Mouse (Mus musculus) subcutaneous adipose tissue, adult 2 months (tissue): ENCODE measurements around the gene Strip2. TPM values are rescaled to one million over a fixed set of nuclear protein-coding genes. Genes with fewer than 3 reads are reported as not detected.

Source experiments
- polyA plus RNA-seq: library from polyadenylated mRNA; depleted of rRNA; stranded (reverse); fragments of >200 nt; gene quantifications from 2 replicates; pipeline ENCODE4 v1.2.3, GENCODE M21; 2012; ENCODE audit warnings: low replicate concordance; rRNA removed

Strip2 gene
- polyA plus RNA-seq, result 1.7 and 4.2 TPM in 2 replicates

DNA sequence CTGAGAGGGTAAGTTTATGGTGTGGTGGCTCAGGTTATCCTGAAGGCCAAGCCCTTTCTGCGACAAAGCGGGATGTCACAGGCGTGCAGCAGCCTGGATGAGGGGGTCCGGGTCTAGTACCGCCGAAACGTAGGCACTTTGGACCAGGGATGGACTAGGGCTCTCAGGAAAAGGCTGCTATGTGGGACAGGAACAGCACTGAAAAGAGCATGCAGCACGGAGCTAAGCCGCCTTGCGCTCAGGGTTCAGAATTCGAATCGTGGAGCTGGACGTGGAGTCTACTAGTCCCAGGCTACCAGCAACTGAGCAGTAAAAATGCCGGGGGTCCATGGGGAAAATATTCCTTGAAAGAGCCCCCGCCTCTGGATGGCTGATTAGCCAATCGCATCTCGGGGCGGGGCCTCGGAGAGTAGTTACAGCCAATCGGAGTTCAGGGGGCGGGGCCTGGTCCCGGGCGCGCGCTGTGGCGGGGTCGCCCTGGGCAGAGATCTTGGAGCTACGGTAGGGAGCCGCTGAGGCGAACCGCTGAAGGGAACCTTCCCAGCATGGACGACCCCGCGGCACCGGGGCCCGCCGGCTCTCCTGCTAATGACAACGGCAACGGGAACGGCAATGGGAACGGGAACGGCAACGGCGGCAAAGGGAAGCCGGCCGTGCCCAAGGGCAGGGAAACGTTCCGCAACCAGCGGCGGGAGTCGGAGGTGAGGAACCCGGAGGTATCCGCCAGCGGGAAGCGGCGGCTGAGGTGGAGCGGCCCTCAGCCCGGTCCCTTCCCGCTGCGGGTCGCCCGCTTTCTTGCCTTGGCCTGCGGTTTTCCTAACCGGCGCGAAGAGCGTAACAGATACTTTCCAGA lies at the start of gene Strip2:
Gene Strip2 (plus strand): TSS at position 483 of the 853 bp plus-strand sequence.

Other genes starting within 250 kb of the Strip2 start
- 2.0 and 4.3 TPM in 2 replicates for gene Tspan33, start 222.8 kb upstream of the Strip2 start, polyA plus RNA-seq
- gene Smo, start 181.5 kb upstream of the Strip2 start, polyA plus RNA-seq, result 42.6 and 114 TPM in 2 replicates
- 36.7 and 73.6 TPM in 2 replicates for gene Ahcyl2, start 149.0 kb upstream of the Strip2 start, polyA plus RNA-seq
- 19.6 and 38.9 TPM in 2 replicates for gene Nrf1, start 131.0 kb downstream of the Strip2 start, polyA plus RNA-seq